Mouse (Mus musculus) spleen, embryonic (tissue): ENCODE data around the gene Casp2.

Experiments used
- CTCF ChIA-PET: fragments of 350-600 bp; sonication (Branson Sonifier 250); formaldehyde crosslinking; loops from one replicate; lab custom pipeline; 2022; lab: Charles Lee

Casp2 gene

GRCm38 (mm10) chr6:42264626-42265312, at the start of gene Casp2:
TSS of gene Casp2 (plus strand) at chr6:42264985.
- CTCF ChIA-PET, result interaction anchor here (1.2 kb wide), 1 partner anchor 18 kb away, joined by 3 read pairs; no protein-coding TSS in a partner anchor

GRCm38 (mm10) chr6:42215028-42215427, 49.8 kb upstream of the Casp2 start, which contains the start of gene Tas2r144:
TSS of gene Tas2r144 (plus strand) at chr6:42215328.
- CTCF ChIA-PET, result no interaction called here

GRCm38 (mm10) chr6:42222286-42222685, 42.5 kb upstream of the Casp2 start:
- CTCF ChIA-PET, result no interaction called here

GRCm38 (mm10) chr6:42225046-42225445, 39.7 kb upstream of the Casp2 start:
- CTCF ChIA-PET, result no interaction called here

GRCm38 (mm10) chr6:42227240-42228101, 37.3 kb upstream of the Casp2 start:
- CTCF ChIA-PET, result interaction anchor here (0.7 to 2.6 kb wide), 3 partner anchors 32 to 144 kb away, joined by 3 to 12 read pairs (median 4); partner anchors contain the start of gene Fam131b

- CTCF ChIA-PET, result interaction anchor here (0.7 to 1.2 kb wide), 2 partner anchors 139 to 354 kb away, joined by 4 to 5 read pairs; no protein-coding TSS in a partner anchor
These were observed 35.2 kb upstream of the Casp2 start for GRCm38 (mm10) chr6:42229610-42230009.

GRCm38 (mm10) chr6:42231191-42231590, 33.6 kb upstream of the Casp2 start:
- CTCF ChIA-PET, result interaction anchor here (0.7 kb wide), 1 partner anchor 40 kb away, joined by 5 read pairs; no protein-coding TSS in a partner anchor

- CTCF ChIA-PET, result no interaction called here
These were observed 27.4 kb upstream of the Casp2 start for GRCm38 (mm10) chr6:42237276-42237805.

- CTCF ChIA-PET, result no interaction called here
These were observed 23.3 kb upstream of the Casp2 start for GRCm38 (mm10) chr6:42241311-42242045.

GRCm38 (mm10) chr6:42245711-42246353, 19.0 kb upstream of the Casp2 start, which contains the start of gene Gstk1:
TSS of gene Gstk1 (plus strand) at chr6:42245935.
- CTCF ChIA-PET, result interaction anchor here (0.6 to 1.3 kb wide), 2 partner anchors 19 to 614 kb away, joined by 3 to 6 read pairs; partner anchors contain the start of gene Casp2

- CTCF ChIA-PET, result interaction anchor here (1.3 kb wide), 1 partner anchor 17 kb away, joined by 3 read pairs; the partner anchor contains the start of gene Casp2
These were observed 17.6 kb upstream of the Casp2 start for GRCm38 (mm10) chr6:42247173-42247572.

- CTCF ChIA-PET, result no interaction called here
These were observed 16.8 kb upstream of the Casp2 start for GRCm38 (mm10) chr6:42247981-42248380.

- CTCF ChIA-PET, result no interaction called here
These were observed 13.0 kb upstream of the Casp2 start for GRCm38 (mm10) chr6:42251791-42252190.

GRCm38 (mm10) chr6:42253103-42253502, 11.7 kb upstream of the Casp2 start:
- CTCF ChIA-PET, result no interaction called here

- CTCF ChIA-PET, result no interaction called here
These were observed 7.4 kb upstream of the Casp2 start for GRCm38 (mm10) chr6:42257303-42257863.

GRCm38 (mm10) chr6:42260430-42260829, 4.4 kb upstream of the Casp2 start:
- CTCF ChIA-PET, result no interaction called here

- CTCF ChIA-PET, result no interaction called here
These were observed 3.1 kb upstream of the Casp2 start, which contains the start of gene Tmem139 for GRCm38 (mm10) chr6:42261524-42262170. TSS of gene Tmem139 (plus strand) at chr6:42261970.

GRCm38 (mm10) chr6:42265391-42266330, 876 bp downstream of the Casp2 start:
- CTCF ChIA-PET, result interaction anchor here (1.2 kb wide), 1 partner anchor 19 kb away, joined by 3 read pairs; no protein-coding TSS in a partner anchor
